Mouse (Mus musculus): ENCODE results near the gene Bid.
"Not testable (repeated sequence)": the region's sequence is repeated elsewhere in the genome, so short reads cannot be mapped to it uniquely, and the experiment has no call there.

Gene Bid

GRCm38 (mm10) chr6:120905111-120905510 is 11.5 kb downstream of the Bid start:
- DNase-seq (ENCODE audit: low read depth, low spot score), result no peak

GRCm38 (mm10) chr6:120903961-120904360 is 12.7 kb downstream of the Bid start:
- DNase-seq (ENCODE audit: low read depth, low spot score), result no peak

GRCm38 (mm10) chr6:120903450-120903912 is 13.2 kb downstream of the Bid start:
- DNase-seq (ENCODE audit: low read depth, low spot score), result no peak

GRCm38 (mm10) chr6:120901776-120902645 is 14.6 kb downstream of the Bid start:
- DNase-seq (ENCODE audit: low read depth, low spot score), result no peak

GRCm38 (mm10) chr6:120898188-120898833 is 18.3 kb downstream of the Bid start:
- no peak for DNase-seq (ENCODE audit: low read depth, low spot score)

GRCm38 (mm10) chr6:120894524-120894923 is 22.1 kb downstream of the Bid start:
- no peak for DNase-seq (ENCODE audit: low read depth, low spot score)

GRCm38 (mm10) chr6:120894089-120894488 is 22.6 kb downstream of the Bid start:
- no peak for DNase-seq (ENCODE audit: low read depth, low spot score)

- DNase-seq (ENCODE audit: low read depth, low spot score), result no peak
These were observed 30.0 kb downstream of the Bid start for GRCm38 (mm10) chr6:120886696-120887095.

- DNase-seq (ENCODE audit: low read depth, low spot score), result no peak
These were observed 32.2 kb downstream of the Bid start for GRCm38 (mm10) chr6:120884436-120884835.

GRCm38 (mm10) chr6:120879046-120879445 is 37.6 kb downstream of the Bid start:
- DNase-seq (ENCODE audit: low read depth, low spot score), result no peak

- DNase-seq (ENCODE audit: low read depth, low spot score), result no peak
These were observed 42.8 kb downstream of the Bid start for GRCm38 (mm10) chr6:120873874-120874273.

GRCm38 (mm10) chr6:120871286-120871685 is 45.4 kb downstream of the Bid start:
- DNase-seq (ENCODE audit: low read depth, low spot score), result no peak

GRCm38 (mm10) chr6:120868824-120869223 is 47.8 kb downstream of the Bid start:
- no peak for DNase-seq (ENCODE audit: low read depth, low spot score)

- no peak for DNase-seq (ENCODE audit: low read depth, low spot score)
These were observed 50.4 kb downstream of the Bid start for GRCm38 (mm10) chr6:120866051-120866814.

- no peak for DNase-seq (ENCODE audit: low read depth, low spot score)
These were observed 56.6 kb downstream of the Bid start for GRCm38 (mm10) chr6:120860079-120860478.

- peak; percentile 39 for DNase-seq (ENCODE audit: low read depth, low spot score)
These were observed 58.4 kb downstream of the Bid start for GRCm38 (mm10) chr6:120858217-120858711.

GRCm38 (mm10) chr6:120854413-120854812 is 62.2 kb downstream of the Bid start:
- DNase-seq (ENCODE audit: low read depth, low spot score), result no peak

GRCm38 (mm10) chr6:120850720-120851119 is 65.9 kb downstream of the Bid start:
- DNase-seq (ENCODE audit: low read depth, low spot score), result not testable (repeated sequence)

Data from brain, embryonic 18.5 days (tissue).